Mouse (Mus musculus) brain, embryonic 14.5 days (tissue): ENCODE results near the gene Maats1. TPM values are rescaled to one million over a fixed set of nuclear protein-coding genes. Genes with fewer than 3 reads are reported as not detected.

ENCODE experiments used
- DNase-seq: peaks from one replicate; pipeline ENCODE4 v3.0.0-alpha.2; 2011; ENCODE audit warnings: low read depth
- CTCF ChIP-seq: fragments of 200-500 bp; IDR thresholded peaks from 2 replicates; pipeline ENCODE4 v1.5.1; 2012; ENCODE audit warnings: inconsistent platforms, mild to moderate bottlenecking, moderate library complexity, borderline replicate concordance; ENCODE audit not compliant: insufficient read depth, insufficient read length; ENCODE audit errors: extremely low read depth
- POLR2A ChIP-seq: fragments of 200-500 bp; IDR thresholded peaks from 2 replicates; pipeline ENCODE4 v1.6.1; 2012; ENCODE audit warnings: mild to moderate bottlenecking, inconsistent platforms, borderline replicate concordance; ENCODE audit not compliant: poor library complexity, insufficient read depth, insufficient read length, severe bottlenecking; ENCODE audit errors: extremely low read depth
- polyA plus RNA-seq: library from polyadenylated mRNA; depleted of rRNA; stranded (reverse); fragments of >200 nt; gene quantifications from 2 replicates; pipeline ENCODE4 v1.2.3, GENCODE M21; 2012

Gene Maats1
- polyA plus RNA-seq, 1 experiment: 1.4 TPM

DNA sequence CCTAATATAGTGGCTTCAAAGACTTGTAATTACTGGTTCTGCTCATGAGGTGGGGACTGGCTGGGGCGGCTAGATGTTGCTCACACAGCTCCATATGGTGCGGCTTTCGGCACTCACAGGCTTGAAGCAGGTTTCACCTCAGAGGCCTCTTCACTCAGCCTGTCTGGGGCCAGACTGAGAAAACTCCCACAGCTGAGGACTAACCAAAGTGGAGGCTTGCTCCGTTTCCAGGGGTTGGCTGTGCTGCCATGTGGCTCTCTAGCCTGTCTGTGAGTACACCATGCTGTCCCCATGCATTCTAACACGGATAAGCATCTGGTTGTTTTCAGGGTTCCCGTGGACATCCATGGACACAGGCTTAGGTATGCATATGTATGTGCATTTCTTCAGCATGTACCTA, 36.6 kb upstream of the Maats1 start:
- TF ChIP-seq CTCF: no peak
- TF ChIP-seq POLR2A: no peak
- DNase-seq: no peak

DNA sequence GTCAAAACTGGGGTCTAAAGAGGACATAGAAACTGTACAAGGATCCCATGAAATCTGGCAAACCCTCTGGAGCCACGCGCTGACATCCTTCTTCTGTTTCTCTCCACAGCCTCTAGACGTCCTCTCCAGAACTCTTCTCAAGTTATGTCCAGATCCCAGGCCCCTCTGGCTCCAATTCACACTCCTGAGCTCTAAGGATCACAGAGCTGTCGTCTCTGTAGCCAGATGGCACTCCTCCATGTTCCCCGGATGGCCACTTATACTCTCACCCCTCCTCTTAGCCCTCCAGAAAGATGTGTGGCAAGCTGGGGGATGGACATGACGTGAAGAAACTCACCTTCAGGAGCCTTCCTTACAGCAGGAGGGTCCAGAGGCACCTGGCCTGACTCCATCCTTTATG, 35.6 kb upstream of the Maats1 start:
- TF ChIP-seq CTCF (no peak), POLR2A (no peak)
- DNase-seq: no peak

DNA sequence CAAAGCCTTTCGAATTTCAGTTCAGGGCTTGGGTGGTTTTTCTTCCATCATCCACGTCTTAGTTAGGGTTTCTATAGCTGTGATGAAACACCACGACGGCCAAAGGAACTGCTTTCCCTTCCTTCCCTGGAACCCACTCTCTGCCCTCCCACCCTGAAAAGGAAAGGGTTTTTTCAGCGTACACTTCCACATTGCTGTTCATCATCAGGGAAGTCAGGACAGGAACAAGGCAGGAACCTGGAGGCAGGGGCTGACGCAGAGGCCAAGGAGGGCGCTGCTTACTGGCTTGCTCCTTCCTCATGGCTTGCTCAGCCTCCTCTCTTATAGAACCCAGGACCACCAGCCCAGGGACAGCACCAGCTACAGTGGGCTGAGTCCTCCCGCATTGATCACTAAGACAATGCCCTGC, 34.9 kb upstream of the Maats1 start:
- TF ChIP-seq POLR2A (no peak), CTCF (no peak)

DNA sequence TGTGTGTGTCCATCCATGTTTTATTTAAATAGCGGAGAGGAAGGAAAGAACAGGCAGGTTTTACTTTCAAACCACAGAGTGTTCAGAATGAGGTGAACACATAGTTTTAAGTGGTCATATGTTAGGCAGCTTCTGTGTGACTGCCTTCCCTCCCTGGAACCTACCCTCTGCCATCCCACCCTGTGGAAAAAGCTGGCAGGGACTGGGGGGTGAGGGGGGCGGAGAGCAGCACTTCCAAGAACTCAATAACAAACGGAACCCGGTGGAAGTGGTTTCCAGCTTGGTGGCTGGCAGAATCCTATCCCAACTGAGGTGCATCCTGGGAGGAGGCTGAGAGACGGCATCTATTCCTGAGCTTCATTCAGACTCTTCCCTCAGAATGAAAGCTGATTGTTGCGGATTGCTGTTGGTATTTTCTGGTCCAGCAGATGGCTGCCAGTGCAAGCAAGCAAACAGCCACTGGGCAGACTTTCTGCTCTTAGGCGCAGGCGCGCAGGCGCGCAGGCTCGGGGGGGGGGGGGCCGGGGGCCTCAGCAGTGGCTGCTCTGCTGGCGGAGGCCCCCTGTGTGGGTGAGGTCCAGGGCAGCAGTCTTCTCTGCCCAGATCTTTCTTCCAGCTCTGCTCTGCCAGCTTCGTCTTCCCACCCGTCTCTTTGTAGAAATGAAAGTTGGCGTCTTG, 34.4 kb upstream of the Maats1 start:
- no peak for TF ChIP-seq CTCF
- TF ChIP-seq POLR2A: peak; percentile 51; the same call in 1 of the 2 replicates
- peak; percentile 88 for DNase-seq

More for the DNA sequence above, 34.9 kb upstream of the Maats1 start:
- no peak for DNase-seq

DNA sequence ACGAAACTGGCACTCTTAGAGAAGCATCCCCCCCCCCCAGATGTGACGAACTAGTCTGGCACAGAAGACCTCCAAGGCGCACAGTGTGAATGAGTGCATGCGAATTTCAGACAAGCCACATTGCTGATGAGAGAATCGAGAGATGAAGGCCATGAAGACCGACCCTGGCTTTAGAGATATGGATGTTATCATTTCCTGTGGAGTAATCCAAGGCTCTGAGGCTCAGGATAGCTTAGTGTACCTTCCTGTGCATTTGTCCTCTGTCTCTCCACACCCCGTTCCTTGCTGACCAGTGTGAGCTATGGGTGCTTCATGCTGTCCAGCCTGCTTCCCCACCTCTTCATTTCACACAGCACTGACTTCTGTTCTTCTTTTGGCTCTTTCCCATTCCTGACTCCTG, 33.2 kb upstream of the Maats1 start:
- no peak for DNase-seq
- TF ChIP-seq POLR2A (no peak), CTCF (no peak)

DNA sequence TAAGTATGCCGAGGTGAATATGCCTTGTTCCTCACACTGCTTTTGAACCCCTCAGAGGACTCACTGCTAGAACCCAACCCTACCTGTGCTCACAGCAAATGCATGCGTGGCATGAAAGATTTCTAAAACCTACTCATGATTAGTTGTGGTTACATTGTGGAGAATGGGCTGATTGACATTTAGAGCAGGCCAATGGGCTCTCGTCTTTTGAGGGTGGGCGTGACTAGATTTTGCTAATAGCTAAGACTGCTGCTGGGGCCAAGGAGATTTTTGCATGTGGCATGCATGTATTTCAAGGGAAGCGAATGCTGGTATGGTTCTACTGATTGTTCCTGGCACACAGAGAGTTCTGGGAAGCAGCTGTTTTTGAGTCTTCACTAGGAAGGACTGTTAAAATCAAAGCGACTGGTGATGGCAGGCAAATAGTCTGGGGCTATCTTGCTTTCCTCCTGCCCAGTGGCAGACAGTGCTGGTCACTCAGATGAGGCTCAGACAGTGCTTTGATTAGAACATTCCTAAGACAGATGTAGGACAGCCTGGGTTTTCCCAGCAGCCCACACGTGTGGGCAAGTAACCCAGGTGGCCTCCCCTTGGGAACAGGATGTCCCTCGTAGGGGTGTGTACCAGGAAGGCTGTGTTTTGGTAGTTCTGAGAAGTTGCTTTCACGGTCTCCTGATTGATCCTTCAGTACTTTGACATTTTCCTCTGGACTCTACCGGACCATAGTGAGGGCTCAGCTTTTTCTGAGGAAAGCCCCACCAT, 32.6 kb upstream of the Maats1 start:
- no peak for TF ChIP-seq CTCF
- no peak for TF ChIP-seq POLR2A
- peak; percentile 38 for DNase-seq

DNA sequence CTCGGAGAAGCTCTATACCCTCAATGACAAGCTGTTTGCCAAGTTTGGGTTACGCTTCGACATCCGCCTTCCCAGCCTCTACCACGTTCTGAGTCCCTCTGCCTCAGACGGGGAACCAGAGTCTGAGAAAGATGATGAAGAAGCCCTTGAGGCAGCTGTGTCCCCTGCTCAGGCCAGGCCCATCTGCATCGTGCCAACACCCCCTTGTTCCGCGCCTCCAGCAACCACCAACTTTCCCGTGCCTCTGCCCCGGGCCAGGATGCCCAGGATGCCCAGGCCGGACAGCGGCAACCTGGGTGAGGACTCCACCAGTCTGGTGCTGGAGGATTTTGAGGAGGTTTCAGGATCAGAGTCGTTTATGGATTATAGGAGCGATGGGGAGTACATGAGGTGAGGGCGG, 32.0 kb upstream of the Maats1 start:
- TF ChIP-seq POLR2A: no peak
- TF ChIP-seq CTCF: no peak
- DNase-seq: no peak

DNA sequence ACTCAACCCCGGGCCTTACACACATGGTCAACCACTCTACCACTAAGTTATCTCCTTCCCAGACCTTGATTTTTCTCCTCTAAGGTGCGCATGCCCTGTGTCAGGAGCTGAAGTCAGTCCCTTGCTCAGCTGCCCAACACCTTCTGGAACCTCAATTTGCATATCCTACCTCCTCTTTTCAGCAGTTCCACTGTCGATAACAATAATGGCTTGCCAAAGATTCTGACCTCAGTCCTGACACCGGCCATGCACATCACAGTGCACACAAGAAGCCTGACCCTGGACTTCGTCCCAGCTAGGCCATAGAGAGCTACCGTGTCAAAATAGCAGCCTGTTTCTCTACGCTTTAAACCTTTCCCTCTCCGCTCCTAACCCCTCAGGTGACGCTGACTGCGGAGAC, 31.5 kb upstream of the Maats1 start:
- TF ChIP-seq POLR2A (no peak), CTCF (no peak)
- DNase-seq: no peak

DNA sequence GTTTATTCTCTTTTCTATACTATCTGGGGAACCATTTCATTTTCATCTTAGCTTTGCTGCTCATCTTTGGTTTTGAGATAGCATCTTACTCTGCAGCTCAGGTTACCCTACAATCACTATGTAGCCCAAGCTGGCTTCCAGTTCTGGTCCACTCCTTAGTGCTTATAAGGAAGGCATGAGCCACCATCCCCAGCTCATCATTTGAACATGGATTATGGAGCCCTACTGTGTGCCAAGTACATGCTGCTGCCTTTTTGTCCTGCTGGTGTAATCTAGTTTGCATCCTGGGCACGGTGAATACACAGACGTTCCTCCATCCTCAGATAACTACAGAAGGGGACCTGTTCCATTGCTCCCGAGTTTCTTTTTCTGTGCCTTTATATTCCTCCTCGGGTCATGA, 30.9 kb upstream of the Maats1 start:
- no peak for DNase-seq
- TF ChIP-seq POLR2A (no peak), CTCF (no peak)

DNA sequence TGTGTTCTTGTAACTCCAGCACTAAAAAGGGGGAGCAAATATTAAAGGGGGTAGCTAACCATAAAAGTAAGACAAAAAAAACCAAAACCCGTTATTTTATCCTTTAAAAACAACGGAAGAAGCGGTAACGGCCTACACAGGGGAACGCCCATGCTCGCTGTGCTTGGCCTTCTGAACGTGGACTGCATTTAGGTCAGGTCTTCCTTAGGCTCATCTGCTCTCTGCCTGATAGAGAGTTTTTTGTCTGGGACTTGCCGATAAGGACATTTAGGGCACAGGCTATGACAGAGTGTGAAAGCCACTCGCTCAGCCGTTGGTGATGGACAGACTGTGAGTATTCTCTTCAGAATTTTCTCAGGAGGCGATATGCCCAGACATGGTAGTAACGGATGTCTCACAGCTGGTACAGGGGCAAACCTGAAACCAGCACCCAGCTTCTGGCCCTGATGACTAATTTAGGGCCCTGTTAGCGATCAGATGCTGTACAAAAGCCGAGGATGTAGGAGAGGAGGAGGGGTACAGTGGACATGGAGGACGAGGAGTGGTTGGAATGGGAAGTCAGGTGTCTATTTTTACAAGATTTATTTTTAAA, 29.9 kb upstream of the Maats1 start:
- DNase-seq: no peak
- TF ChIP-seq POLR2A (no peak), CTCF (no peak)

DNA sequence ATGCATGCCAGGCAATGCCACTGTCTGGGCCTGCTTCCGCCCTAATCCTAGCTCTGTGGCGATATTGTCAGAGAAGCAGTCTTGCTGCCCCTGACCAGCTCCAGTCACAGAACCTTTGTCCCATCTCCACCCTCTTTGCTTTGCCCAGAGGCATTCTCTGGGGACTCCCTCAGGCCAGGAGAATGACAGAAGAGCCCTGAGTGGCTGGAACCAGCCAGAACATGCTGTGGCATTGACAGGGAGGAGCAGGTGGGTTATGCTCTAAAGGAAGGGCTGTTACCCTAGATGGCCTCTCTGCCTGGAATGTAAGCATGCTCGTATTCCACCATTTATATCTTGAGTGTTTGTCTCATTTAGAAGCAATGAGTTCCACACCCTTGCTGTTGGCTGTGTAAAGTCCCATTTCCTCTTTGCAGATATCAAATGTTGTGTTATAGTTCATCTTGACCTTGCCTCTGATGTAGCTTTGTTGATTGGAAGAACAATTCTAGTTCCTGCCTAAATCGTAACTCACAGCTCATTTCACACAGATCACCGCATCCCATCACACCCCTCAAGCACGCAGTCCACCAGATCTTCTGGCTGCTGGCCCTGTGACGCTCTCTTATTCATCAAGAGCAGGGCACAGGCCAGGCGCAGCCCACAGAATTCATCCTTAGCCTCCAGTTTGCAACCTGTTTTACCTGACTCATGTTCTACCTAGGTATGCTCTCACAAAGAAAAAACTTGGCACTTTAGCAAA, 28.9 kb upstream of the Maats1 start:
- no peak for DNase-seq
- TF ChIP-seq CTCF: no peak
- TF ChIP-seq POLR2A: no peak

DNA sequence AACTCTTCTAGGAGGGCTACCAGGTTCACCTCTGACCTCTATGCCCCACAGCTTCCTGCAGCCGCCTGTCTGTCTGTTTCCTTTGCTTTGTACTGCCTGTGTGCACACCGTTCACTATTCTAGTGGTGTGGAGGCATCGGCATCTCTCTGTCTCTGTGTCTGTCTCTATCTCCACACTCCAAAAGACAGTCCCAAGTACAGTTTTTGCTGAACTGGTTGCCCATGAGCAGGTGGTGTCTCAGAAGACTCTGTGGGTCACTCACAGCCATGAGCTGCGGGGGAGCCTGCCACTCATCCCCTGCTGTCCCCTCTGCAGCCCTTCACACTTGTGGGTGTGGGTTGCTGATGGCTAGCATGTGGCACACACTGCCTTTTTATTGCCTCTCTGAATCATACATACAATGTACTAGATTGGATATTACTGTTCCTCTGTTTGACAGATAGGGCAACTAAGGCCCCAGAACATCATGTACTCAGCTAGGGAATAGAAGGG, 28.1 kb upstream of the Maats1 start:
- TF ChIP-seq POLR2A (no peak), CTCF (no peak)
- DNase-seq: no peak

DNA sequence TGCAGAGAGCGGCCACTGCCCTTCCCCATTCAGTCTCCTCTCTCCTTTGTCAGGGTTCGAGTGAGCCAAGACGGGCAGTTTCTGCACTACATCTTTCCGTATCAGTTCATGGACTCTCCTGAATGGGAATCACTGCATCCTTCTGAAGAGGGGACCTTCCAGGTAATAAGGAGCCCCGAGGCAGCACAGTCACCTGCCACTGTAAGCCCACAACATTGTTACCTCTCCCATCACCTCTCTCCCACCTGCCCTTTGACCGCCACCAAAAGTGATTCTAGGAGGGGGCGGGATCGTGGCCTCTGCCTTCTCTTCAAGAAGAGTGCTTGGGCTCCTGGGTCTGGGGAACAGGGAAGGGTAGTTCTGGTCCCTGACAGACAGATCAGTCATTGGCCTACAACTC, 27.5 kb upstream of the Maats1 start:
- no peak for TF ChIP-seq POLR2A
- TF ChIP-seq CTCF: no peak
- no peak for DNase-seq

DNA sequence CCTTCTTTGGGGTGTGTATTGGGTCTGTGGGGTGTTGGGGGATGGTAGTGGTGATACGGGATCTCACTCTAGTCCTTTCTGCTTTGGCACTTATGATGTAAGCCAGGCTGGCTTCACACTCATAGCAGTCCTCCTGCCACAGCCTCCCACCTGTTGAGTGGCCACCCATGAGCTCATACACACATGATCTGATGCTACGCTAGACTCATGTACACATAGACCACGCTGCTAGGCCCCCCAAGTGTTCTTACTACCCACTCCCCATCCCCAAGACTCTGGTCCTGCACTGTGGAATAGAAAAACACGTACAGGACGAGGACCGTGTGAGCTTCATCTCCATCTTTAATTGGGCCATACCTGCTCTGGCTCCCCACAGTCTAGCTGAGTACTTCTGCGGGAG, 27.1 kb upstream of the Maats1 start:
- TF ChIP-seq CTCF: no peak
- TF ChIP-seq POLR2A: no peak
- DNase-seq: no peak

DNA sequence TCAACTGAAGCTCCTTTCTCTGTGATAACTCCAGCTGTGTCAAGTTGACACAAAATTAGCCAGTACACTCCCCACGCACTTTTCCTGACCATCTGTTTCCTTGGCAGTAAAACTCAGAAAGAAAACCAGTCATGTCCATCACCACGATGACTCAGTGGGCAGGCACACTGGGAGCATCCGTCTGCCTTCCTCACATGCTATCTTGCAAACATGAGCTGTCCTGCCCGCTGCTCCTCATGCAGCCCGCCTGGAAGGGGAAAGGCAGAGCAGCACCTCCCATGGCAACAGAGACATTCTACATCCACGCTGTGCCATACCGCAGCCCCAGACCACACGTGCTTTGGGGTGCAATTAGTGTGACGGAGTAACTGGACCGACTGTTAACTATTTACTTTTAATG, 26.4 kb upstream of the Maats1 start:
- peak; percentile 23 for DNase-seq
- TF ChIP-seq POLR2A (no peak), CTCF (no peak)
